Mouse (Mus musculus) CH12.LX (cell line): ENCODE measurements around the gene Tapt1.

Experiments
- EP300 ChIP-seq: IDR thresholded peaks from 2 replicates; pipeline ENCODE4 v1.6.1; 2011; ENCODE audit warnings: low read length, improper control_type of control experiment
- TBP ChIP-seq: conservative IDR thresholded peaks from 2 replicates; pipeline ENCODE4 v1.6.1; 2011; ENCODE audit warnings: low read depth, low read length, improper control_type of control experiment

- TF ChIP-seq TBP (no peak), EP300 (no peak)
These were observed 45.1 kb upstream of the Tapt1 start for GRCm38 (mm10) chr5:44271564-44271963.
